Mouse (Mus musculus): ENCODE results near the gene Faah.

Faah gene

DNA sequence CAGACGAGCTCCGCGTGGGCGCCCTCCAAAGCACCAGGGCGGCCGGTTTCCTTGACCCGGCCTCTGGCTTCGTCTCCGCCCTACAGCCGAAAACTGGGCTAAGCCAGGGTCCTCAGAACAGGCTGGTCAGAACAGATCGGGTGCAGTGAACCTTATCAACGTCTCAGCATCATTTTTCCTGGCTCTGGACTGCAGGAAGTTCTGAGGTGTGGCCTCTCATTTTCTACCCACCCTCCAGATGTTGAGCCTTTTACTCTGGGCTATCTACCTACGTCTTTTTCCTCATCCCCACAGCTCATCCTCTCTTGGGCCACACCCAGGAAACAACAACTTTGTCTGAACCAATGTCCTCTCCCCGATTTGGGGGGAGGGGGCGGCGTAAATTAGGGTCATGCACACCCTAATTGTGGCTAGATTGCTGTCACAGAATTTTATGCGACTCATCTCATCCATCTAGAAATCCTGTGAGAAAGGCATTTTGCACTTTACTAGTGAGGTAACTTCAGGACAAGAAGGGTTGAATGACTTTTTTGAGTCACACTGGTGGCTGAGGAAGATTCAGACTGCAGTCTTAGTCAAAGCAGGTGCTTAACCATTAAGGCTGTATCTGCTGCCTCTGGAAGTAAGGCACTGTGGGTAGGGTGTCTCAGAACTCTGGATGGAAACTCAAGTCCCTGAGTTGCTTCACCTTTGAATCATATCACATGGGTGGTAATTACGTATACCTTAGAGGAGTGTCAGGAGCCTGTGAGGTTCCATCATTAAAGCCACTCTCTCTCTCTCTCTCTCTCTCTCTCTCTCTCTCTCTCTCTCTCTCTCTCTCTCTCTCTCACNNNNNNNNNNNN lies at the start of gene Faah:
Gene Faah, minus strand, starts transcription at position 25 of the 845 bp plus-strand sequence.
- DNase-seq, result no peak

DNA sequence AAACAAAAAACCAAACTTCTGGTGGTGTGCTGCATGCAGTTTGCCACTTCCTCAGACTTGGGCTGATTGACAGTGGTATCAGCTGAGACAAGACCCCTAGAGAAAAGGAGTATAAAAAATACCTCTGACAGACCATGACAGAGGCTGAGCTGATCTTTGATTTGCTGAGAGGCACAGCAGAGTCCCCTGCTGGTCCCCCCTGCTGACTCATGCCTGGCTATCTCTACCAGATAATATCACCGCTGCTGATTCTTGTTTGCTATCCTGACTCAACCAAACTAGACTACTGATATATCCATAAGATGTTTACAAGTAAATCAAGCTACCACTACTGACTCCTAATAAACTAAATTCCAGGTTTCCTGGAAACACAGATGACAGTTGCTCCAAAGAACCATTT lies 46.1 kb upstream of the Faah start:
- no peak for DNase-seq

DNA sequence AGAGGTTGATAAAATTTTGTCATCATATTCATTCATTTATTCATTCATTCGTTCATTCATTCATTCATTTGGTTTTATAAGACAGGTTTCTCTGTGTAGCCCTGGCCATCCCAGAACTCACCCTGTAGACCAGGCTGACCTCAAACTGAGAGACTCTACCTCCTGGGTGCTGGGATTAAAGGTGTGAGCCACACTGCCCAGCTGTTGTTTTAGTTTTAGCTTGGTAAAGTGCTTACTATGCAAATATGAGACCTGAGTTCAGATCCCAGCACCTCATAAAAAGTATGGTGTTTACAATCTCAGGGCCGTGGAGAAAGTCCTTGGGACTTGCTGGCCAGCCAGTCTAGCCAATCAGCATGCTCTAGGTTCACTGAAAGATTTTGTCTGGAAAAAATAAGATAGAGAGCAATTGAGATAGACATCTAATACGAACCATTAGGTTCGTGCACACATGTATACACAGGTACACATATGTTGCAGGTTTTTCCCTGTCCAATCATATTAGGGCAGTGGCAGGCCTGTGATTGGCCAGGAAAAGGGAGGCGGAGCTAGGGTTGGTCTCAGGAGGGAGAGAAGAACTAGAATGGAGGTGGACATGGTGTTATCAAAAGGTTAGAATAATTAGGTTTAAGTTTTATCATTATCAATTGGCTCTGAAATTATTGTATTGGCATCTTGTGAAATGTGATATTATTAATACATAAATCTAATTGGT lies 41.4 kb upstream of the Faah start:
- no peak for DNase-seq

DNA sequence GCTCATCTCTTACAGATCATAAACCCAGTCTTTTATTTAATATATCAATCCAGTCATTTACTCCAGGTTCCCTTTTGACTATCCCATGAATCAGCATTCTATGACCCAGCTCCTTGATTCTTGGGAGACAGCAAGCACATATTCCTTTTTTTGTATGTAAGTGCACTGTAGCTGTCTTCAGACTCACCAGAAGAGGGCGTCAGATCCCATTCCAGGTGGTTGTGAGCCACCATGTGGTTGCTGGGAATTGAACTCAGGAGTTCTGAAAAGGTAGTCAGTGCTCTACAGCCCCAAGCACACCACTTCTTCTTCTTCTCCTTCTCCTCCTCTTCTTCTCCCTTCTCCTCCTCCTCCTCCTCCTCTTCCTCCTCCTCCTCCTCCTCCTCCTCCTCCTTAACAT lies 39.8 kb upstream of the Faah start:
- no peak for DNase-seq

DNA sequence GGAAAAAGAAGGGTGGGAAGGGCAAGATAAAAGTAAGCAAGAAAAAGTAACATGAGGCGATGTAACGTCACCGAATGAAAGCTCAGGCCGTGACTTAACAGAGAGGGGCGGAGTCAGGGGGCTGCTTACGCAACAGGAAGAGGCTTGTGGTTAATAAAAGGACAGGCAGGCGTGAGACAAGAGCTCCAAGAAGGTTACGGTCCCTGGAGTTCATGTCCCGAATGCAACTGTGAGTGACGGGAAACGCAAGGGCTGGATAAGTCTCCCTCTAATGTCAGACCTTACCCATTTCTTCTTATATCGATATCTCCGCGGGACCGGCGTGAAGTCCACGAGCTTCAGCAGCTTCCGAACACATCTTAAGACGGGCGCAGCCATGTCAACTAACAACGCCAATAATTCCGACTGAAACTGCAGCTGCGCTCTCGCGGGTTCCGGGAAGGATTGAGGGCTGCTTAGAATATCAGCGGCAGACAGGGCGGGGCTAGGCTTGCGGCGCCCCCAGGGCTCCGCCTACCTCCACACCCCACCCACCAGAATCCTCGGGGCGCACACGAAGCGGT lies 35.8 kb upstream of the Faah start, which contains the start of gene Nsun4:
Gene Nsun4, minus strand, starts transcription at position 478 of the 563 bp plus-strand sequence.
- peak; percentile 91 for DNase-seq

DNA sequence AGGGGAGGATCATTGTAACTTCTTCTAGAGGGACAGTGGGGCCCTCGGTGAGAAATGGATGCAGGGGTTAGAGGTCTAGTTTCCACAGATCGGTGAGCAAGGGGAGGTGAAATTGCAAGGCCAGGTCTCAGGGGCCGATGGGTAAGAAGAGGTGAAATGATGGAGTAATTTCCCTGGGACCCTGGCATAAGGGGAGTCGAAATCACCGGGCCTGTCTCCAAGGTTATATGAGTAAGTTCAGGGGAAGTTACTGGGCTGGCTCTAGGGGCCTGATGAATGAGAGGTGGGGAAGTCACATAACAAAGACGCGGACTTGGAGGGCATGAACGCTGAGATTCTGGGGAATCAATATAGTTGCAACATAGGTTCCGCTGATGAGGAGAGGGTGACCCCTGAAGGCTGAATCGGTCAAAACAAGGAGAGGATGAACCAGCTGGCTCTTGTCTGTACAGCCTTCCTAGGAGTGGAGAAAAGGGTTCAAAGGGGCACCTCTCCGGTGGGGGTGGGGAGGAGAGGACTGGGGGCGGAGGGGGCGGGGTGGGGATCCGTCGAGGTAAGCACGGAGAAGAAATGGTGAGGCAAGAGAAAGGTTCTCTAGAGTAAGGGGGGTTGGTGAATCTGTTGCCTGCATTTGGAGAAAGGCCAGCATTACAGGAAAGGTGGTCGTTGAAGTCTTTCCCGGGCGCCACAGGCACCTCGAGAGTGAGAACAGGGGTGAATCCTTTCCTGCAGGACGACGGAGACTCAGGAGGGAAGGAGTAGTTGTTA lies 35.0 kb upstream of the Faah start:
- DNase-seq, result peak; percentile 54

DNA sequence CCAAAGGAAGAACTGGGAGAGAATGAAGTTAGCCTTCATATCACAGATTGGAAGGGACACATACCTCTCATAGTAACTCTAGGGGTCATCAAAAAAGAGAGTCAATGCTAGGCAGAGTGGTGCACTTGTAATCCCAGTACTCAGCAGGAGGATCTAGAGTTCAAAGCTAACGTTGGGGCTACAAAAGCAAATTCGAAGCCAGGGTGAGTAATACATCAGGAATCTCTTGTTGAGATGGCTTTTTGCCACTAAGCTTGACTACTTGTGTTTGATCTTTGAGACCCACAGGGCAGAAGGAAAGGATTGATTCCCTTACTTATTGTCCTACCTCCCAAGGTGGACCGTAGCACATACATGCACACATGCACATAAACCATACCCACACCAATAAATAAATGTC lies 31.5 kb upstream of the Faah start:
- DNase-seq, result no peak

DNA sequence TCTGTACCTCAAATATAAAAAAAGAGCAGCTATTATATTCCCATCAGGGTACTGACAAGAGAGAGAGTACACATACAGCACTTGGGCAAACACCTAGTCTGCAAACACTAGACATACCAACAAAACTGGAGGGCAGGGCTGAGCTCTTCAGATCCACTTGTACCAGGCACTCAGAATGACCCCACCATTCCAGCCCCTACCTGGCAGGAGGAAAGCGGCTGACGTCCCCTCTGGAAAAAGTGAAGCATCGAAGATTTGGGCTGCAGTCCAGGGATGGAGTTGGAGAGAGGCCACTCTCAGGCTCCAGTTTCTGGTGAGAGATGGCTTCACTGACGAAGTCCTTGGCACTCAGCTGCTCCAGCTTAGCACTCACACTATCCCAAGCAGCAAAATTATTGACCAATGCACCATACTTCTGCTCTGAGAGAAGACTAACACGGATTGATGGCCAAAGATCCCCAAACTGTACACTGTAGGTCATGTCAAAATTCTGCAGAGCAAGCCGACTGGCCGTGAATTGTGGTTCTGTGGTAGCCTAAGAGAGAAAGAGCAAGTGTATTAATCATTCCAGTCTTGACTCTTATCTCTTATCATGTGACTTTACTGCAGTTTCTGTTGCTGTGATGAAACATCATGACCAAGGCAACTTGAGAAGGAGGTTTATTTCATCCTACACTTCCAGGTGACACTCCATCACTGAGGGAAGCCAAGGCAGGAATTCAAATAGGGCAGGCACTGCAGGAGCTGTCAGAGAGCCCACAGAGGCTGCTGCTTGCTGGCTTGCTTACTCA lies 30.6 kb upstream of the Faah start:
- DNase-seq, result no peak

DNA sequence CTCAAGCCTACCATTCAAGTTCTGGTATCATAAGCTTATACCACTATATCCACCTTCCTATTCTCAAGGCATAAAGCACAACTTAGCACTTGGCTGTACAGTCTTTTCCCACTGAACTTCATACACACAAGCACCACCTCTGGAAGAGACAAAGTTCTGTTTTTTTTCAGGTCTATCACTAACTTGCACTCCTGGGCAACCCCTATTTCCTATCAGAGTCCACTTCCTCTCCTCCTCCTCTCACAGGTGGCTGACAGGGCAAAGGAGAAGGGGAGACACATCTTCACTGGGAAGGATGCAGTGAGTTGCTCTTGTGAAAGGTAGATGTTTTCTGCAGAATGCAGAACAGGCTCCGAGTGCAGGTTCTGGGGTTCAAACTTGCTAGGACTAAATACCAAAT lies 30.0 kb upstream of the Faah start:
- DNase-seq, result no peak

DNA sequence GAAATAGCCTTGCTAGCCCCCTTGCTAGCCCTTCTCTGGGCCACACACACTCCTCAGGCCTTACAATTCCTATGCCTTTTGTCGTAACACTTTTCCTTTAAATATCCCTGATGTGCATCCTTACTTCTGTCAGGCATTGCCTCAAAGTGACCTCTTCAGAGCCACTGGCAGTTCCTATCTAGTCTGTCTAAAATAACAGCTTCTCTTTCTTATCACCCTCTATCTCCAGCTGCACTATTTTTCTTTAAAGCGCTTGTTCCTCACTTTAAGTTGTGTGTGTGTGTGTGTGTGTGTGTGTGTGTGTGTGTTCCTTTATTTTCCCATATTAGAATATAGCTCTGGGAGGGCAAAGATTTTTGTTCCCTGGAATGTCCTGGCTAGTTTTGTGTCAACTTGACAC lies 28.9 kb upstream of the Faah start:
- no peak for DNase-seq

DNA sequence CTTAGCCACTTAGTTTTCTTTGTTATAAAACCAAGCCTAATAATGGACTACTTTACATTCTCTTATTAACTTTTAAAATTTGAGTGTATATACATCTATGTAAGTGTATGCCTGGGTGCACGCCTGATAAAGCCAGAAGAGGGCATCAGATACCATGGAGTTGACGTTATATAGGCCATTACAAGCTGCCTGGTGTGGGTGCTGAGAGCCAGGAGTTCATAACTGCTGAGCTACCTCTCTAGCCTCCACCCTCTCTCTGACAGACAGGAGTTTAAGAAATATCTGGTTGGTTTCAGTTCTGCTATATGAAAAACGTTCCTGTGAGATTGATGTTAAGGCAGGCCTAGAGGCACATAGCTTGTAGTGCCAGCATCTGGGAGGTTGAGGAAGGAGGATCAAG lies 24.5 kb upstream of the Faah start:
- no peak for DNase-seq

DNA sequence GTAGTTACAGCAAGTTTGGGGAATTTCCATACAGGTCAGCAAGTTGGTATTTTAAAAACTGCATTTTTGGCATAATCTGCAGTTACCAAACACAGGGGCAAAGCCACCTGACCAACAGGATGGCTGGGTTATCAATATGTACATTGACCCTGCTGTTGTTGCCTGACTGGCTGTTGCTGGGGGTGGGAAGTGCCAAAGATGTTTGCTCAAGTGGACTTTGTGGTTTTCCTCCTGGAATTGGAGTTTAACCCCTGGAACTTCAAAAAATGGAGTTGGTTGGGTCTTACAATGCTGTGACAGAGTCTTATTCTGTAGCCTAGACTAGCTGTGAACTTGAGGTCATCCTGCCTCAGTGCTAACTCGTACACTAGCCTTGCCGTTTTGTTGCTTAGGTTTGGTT lies 22.7 kb upstream of the Faah start:
- no peak for DNase-seq

DNA sequence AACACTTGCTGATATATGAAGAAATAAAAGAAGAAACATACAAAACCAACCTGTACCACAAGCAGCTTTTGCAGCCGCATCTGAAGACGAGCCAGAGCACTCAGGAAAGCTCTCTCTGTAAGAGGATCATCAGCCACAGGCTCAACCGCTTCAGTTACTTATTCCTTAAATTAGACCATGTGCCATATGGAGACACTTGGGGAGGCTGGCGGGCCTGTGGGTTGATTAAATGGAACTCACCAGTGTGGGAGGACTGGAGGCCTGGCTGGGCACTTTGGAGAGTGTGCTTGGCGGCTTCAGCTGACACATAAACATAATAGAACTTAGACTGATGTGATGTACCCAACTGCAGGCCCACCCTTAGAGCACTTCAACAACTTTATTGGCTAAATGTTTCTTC lies 15.6 kb upstream of the Faah start:
- DNase-seq, result no peak

DNA sequence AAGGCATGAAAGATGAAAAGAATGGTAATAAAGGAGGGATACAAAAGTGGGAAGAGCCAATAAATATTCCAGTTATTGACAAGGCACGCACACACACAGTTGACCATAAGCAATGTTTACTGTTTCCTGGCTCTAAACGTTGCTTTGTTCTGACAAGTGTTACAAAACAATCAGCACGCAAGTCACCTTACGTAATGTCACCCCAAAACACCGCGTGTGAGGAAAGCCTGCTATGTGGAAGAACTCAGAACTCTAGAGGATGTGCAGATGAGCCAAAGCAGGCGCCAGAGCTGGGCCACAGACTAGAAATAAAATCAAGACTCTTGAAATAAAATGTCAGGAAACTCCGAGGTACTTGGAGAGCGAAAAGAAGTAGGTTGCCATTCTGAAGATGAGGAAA lies 15.2 kb upstream of the Faah start:
- no peak for DNase-seq

DNA sequence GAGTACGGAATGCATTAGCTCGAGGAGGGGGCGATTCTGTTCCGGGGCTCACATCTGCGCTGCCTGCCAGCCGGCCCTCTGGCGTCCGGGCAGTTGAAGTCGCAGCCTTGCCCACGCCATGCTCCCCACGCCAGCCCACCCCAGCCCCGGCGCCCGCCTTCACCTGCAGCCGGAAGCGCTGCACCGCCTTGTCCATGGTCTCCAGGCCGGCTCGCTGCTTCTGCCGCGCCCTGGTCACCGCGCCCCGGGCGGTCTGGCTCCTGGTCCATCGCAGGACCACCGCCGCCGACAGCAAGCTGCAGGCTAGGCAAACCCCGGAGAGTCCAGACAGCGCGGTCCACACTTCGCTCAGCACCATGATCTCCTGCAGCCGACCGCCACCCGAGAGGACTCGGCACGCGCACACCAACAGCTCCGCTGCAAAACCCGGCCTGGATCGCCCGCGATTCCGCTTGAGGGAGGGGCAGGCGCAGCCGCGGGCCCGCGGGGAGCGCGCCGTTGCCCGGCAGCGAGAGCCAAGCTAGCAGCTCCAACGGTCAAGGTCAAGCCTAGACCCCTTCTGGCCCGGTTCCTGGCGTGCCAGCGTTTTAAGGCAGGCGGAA lies 325 bp downstream of the Faah start:
- peak; percentile 78 for DNase-seq

DNA sequence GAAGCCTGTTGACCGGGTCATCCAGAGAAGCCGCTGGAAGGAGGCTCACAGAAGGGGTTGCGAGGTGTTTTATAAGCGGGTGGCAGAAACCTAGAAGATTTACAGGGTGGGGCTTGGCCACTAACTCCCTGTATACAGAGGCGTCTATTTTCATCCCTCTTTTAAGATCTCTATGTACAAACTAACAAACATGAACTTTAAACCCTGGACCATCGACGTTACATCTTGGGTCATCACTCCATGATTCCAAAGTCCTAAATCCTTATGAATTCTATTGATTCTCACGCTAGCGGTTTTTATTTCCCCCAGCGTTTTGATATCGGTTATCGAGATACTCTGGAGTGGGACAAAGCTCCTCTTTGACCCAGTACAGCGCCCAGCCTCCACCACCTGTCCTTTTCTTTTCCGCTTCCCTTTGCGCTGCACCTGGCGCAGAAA lies 845 bp downstream of the Faah start:
- DNase-seq, result no peak

DNA sequence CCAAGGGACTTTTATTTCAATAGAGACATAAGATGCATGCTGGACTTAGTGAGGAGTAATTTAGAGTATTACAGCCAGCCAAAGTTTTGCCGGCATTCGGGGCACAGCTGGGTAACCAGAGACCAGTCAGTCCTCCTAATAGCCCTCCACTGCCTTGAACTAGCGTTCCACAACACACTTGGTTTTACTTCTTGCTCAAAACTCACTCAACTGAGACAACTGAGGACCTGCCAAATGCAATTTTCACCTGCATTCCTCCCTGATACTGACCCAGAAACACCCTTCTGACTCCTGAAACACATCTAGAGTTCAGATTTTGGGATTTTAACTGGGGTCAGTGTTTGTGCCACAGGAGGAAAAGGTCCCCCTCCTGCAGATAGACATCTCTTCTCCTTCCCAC lies 1.3 kb downstream of the Faah start:
- no peak for DNase-seq

DNA sequence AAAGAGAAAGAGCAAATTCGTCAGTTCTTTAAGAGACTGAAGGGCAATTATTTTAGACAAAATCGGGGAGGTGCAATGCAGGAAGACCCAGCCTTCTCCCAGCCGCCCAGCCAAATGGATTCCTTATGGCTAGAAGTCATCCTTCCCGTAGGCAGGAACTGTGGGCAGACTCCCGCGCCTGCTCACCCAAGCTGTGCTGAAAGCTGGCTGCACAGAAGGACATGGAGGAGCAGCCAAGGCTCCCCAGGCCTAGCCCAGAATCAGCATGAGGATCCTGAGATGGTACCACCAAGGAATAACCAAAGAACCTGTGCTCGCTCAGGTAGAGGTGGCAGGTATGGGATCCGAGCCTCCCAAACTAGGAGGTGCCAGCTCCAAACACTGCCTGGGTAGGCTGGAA lies 1.7 kb downstream of the Faah start:
- DNase-seq, result peak; percentile 64

DNA sequence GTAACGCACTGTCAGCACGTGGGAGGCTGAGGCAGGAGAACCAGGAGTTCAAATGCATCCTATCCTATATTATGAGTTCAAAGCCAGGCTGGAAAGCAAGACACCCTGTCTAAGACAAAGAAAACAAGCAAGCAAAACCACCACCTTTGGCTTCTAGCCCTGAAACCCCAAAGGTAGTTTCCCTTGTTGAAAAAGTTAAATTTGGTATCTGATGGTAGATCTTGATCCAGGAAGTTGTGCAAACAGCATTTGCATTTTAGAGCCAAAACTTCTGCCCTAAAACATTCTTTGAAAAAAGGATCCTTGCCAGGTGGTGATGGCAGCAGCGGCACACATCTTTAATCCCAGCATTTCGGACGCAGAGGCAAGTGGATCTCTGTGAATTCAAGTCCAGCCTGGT lies 2.2 kb downstream of the Faah start:
- no peak for DNase-seq

DNA sequence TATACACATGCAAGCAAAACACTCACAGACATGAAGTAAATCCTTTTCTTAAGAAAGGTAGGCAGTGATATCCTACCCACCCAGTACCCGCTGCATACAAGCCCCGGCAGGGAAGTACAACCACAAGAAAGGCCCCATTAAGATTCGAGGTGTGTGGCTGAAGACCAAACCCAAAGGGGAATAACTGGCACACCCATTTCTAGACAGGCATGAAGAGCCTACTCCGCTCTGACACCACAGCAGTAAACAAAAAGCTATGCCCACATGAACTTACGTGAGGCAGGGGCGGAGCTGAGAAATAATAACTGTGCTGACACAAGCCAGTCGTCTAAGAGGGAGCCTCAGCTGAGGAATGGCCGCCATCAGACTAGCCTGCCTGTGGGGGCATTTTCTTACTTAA lies 7.5 kb downstream of the Faah start:
- DNase-seq, result no peak

DNA sequence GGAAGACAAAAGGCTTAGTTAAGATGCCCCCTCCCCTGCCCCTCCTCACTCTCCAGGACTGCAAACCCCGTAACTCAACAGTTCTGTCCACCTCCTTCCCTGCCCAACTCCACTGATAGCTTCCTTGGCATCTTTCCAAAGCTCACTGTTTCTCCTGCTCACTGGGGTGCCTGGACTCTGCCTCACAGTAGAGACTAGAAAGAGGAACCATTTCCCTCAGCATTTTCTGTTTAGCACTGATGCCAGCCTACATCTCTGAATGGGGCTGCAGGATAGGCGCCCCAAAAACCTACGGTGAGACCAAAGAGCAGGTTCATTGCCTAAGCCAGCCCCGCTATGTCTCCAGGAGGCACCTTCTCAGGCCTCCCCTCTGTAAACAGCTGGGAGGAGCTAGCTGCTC lies 16.5 kb downstream of the Faah start:
- DNase-seq, result no peak

DNA sequence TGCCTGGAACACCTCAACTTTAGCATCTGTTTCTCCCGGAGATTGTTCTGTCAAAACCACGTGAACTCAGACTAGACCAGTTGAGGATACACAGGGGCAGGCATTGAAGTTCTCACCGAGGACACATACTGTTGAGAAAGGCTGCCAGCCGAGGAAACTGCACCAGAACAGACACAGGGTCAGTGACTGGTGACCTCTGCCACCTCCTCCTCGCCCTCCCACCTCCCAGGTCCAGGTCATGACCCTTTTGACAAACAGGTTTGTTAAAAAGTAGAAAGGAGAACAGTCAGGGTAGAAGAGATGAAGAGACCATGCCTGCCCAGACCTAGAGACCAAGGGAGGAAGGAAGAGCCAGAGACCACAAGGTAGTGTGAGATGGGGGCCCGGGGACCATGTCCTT lies 17.1 kb downstream of the Faah start:
- no peak for DNase-seq

Measured in cerebellum, adult 9-11 months (tissue).